Mouse (Mus musculus): ENCODE results near the gene Cd72. TPM values are rescaled to one million over a fixed set of nuclear protein-coding genes. Genes with fewer than 3 reads are reported as not detected.

Gene Cd72
- polyA plus RNA-seq, 1 experiment from 2014 or later = 2.9 TPM

DNA sequence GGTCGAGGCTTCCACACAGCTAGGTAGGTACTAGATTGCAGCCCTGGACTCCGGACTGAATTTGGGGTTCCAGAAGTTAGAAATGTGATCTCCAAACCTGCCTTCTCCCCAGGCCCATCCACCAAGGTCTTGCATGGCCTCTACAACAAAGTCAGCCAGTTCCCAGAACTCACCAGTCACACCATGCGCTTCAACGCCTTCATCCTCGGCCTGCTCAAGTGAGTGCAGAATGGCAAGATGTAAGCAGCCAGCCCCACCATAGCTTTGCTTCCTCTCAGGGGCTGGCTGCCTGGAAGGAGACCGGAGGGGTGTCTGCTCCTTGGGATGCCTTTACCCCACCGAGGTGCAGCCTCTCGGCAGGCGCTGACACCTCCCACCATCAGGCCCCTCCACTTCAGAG lies 30.4 kb downstream of the Cd72 start:
- Histone ChIP-seq H3K4me1 (peaks cover 34% of the 10 kb centered on the region), H3K27ac (replicated peaks) (no peak overlapping the region), H3K4me2 (replicated peaks) (no peak overlapping the region), H3K9ac (replicated peaks) (no peak overlapping the region), H3K27me3 (peaks cover 72% of the 10 kb centered on the region), H3K4me3 (no peak overlapping the region), H3K9me3 (no peaks in the 10 kb centered on the region), H3K36me3 (peaks cover 56% of the 10 kb centered on the region)
- no peak for ATAC-seq (ENCODE audit: low FRiP score, low read depth)
- 90% methylated on average over 9 of the region's 9 CpGs for WGBS

GRCm38 (mm10) chr4:43423267-43423934 lies 31.0 kb downstream of the Cd72 start:
- Histone ChIP-seq H3K9me3 (no peaks in the 10 kb centered on the region), H3K27ac (replicated peaks) (no peak overlapping the region), H3K4me2 (replicated peaks) (no peak overlapping the region), H3K4me3 (no peak overlapping the region), H3K4me1 (peaks cover 30% of the 10 kb centered on the region), H3K27me3 (peaks cover 66% of the 10 kb centered on the region), H3K36me3 (peaks cover 56% of the 10 kb centered on the region), H3K9ac (replicated peaks) (no peak overlapping the region)
- WGBS = 93% methylated on average over 20 of the region's 20 CpGs
- no peak for ATAC-seq (ENCODE audit: low FRiP score, low read depth)

- Histone ChIP-seq H3K4me2 (replicated peaks) (no peak overlapping the region), H3K36me3 (peaks cover 69% of the 10 kb centered on the region), H3K4me3 (no peak overlapping the region), H3K9ac (replicated peaks) (no peak overlapping the region), H3K9me3 (no peaks in the 10 kb centered on the region), H3K27ac (replicated peaks) (no peak overlapping the region), H3K27me3 (peaks cover 49% of the 10 kb centered on the region), H3K4me1 (peaks cover 20% of the 10 kb centered on the region)
- no peak for ATAC-seq (ENCODE audit: low FRiP score, low read depth)
- 83% methylated on average over 28 of the region's 28 CpGs for WGBS
Measured at GRCm38 (mm10) chr4:43421632-43422240, 32.7 kb downstream of the Cd72 start.

GRCm38 (mm10) chr4:43420305-43420704 lies 34.1 kb downstream of the Cd72 start:
- Histone ChIP-seq H3K9ac (replicated peaks) (no peak overlapping the region), H3K4me1 (peaks cover 11% of the 10 kb centered on the region), H3K36me3 (peaks cover 69% of the 10 kb centered on the region), H3K27me3 (peaks cover 35% of the 10 kb centered on the region), H3K4me2 (replicated peaks) (no peak overlapping the region), H3K9me3 (no peaks in the 10 kb centered on the region), H3K27ac (replicated peaks) (no peak overlapping the region), H3K4me3 (no peak overlapping the region)
- ATAC-seq (ENCODE audit: low FRiP score, low read depth) = no peak
- 6% methylated on average over 6 of the region's 6 CpGs for WGBS

DNA sequence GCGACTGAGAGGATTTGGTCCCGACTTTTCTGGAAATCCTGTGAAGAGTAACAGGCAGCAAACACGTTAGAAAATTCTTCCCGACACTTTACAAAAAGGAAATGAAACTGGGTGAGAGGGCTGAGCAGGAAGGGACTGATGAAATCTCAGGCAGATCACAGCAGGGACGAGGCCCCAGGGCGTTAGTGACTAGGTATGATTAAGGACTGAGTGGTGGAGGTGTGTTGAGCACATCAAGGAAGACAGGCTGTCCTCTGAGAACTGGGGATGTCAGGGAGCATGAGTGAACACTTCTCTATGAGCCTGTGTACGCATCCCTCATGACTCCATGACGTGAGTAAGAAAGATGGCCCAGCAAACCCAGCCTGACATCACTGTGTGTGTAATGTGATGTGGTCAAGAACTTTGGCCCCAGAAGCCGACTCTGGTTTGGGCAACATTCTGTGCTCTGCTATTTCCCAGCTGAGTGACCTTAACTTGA lies 34.6 kb downstream of the Cd72 start:
- peaks cover 69% of the 10 kb centered on the region for H3K36me3 ChIP-seq
- no peak overlapping the region for H3K27ac ChIP-seq (replicated peaks)
- 0 out of 2 replicates have a peak, but pooled peaks cover 7% of the 10 kb centered on the region for H3K4me1 ChIP-seq
- H3K9ac ChIP-seq (replicated peaks) = no peak overlapping the region
- no peaks in the 10 kb centered on the region for H3K9me3 ChIP-seq
- H3K27me3 ChIP-seq = peaks cover 30% of the 10 kb centered on the region
- H3K4me3 ChIP-seq = no peak overlapping the region
- no peak overlapping the region for H3K4me2 ChIP-seq (replicated peaks)
- ATAC-seq (ENCODE audit: low FRiP score, low read depth) = no peak
- 75% methylated on average over 9 of the region's 9 CpGs for WGBS

DNA sequence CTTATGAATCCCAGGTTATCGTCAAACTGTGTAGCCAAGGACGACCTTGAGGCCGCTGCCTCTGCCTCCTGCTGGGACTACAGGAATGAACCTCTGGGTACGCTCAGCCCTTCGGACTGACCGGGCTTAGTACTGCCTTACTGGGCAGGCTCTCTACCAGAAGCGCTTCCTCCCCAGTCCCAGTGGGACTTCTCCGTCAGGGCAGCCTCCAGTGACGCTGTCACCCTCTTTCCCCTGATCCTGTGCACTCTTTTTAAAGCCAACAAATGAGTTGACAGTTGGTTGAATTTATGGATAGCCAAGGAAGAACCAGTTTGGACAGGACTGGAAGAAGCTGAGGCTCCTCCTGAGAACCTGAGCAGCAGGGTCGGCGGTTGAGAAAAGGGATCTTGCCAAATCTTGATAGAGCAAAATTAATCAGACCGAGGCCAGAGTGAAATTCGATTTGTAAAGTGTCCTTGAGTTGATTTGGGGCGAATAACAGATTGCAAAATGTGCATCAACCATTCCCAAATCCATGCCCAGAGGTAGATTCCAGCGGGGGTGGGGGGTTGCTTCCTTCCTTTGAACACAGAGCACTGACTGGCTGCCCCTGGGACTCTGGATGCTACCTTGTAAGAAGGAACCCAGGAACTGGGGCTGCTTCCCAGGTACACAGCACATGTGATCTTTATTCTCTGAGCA lies 35.3 kb downstream of the Cd72 start:
- Histone ChIP-seq H3K4me3 (no peak overlapping the region), H3K27ac (replicated peaks) (no peak overlapping the region), H3K9me3 (no peaks in the 10 kb centered on the region), H3K4me1 (0 out of 2 replicates have a peak, but pooled peaks cover 7% of the 10 kb centered on the region), H3K9ac (replicated peaks) (no peak overlapping the region), H3K4me2 (replicated peaks) (no peak overlapping the region), H3K36me3 (peaks cover 69% of the 10 kb centered on the region), H3K27me3 (peaks cover 23% of the 10 kb centered on the region)
- 64% methylated on average over 15 of the region's 15 CpGs for WGBS
- no peak for ATAC-seq (ENCODE audit: low FRiP score, low read depth)

DNA sequence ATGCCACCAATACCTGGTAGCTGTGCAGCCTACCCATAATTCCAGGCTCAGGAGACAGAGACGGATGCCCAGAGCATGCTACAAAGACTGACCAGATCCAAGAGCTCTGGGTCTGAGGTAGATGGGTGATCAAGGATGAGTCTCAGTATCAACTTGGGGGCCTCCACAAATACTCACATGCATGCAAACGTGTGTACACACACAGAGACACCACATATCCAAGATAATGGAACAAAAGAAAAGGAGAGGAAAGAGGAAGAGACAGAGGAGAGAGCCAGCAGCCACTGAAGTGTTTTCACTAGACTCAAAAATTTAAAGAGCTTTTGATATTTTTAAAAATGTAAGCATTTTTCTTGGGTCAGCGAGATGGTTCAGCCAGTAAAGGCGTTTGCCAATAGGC lies 36.0 kb downstream of the Cd72 start:
- WGBS = 77% methylated on average over 4 of the region's 4 CpGs
- Histone ChIP-seq H3K9me3 (no peaks in the 10 kb centered on the region), H3K27me3 (peaks cover 16% of the 10 kb centered on the region), H3K27ac (replicated peaks) (no peak overlapping the region), H3K36me3 (peaks cover 65% of the 10 kb centered on the region), H3K9ac (replicated peaks) (no peak overlapping the region), H3K4me2 (replicated peaks) (no peak overlapping the region), H3K4me1 (0 out of 2 replicates have a peak, but pooled peaks cover 7% of the 10 kb centered on the region), H3K4me3 (no peak overlapping the region)
- ATAC-seq (ENCODE audit: low FRiP score, low read depth) = no peak

GRCm38 (mm10) chr4:43417269-43418062 lies 37.0 kb downstream of the Cd72 start:
- 81% methylated on average over 16 of the region's 16 CpGs for WGBS
- H3K36me3 ChIP-seq = peaks cover 55% of the 10 kb centered on the region
- H3K4me2 ChIP-seq (replicated peaks) = no peak overlapping the region
- H3K9me3 ChIP-seq = no peaks in the 10 kb centered on the region
- H3K4me1 ChIP-seq = 0 out of 2 replicates have a peak, but pooled peaks cover 7% of the 10 kb centered on the region
- H3K27ac ChIP-seq (replicated peaks) = no peak overlapping the region
- H3K4me3 ChIP-seq = no peak overlapping the region
- no peak overlapping the region for H3K9ac ChIP-seq (replicated peaks)
- peaks cover 6% of the 10 kb centered on the region; the same call in 1 of the 2 replicates for H3K27me3 ChIP-seq
- ATAC-seq (ENCODE audit: low FRiP score, low read depth) = no peak

DNA sequence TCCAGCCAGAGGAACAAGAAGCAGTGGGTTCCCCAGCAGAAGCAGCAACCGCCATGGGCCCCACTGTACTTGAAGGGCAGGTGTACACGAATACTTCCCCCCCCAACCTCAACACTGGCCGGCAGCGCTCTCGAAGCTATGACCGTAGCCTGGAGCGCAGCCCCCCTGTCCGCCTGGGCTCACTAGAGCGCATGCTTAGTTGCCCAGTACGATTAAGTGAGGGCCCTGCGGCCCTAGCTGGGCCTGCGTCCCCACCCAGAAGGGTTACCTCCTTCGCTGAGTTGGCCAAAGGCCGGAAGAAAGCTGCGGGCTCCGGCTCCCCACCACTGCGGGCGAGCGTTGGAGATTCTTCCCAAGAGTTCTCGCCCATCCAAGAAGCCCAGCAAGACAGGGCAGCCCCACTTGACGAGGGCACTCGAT lies 38.3 kb downstream of the Cd72 start:
- H3K4me1 ChIP-seq = 0 out of 2 replicates have a peak, but pooled peaks cover 7% of the 10 kb centered on the region
- no peaks in the 10 kb centered on the region for H3K9me3 ChIP-seq
- H3K4me3 ChIP-seq = no peak overlapping the region
- no peak overlapping the region for H3K9ac ChIP-seq (replicated peaks)
- peaks cover 43% of the 10 kb centered on the region for H3K36me3 ChIP-seq
- H3K4me2 ChIP-seq (replicated peaks) = no peak overlapping the region
- no peaks in the 10 kb centered on the region for H3K27me3 ChIP-seq
- no peak for ATAC-seq (ENCODE audit: low FRiP score, low read depth)
- WGBS = 95% methylated on average over 22 of the region's 22 CpGs
- no peak overlapping the region for H3K27ac ChIP-seq (replicated peaks)

- Histone ChIP-seq H3K4me3 (no peak overlapping the region), H3K9ac (replicated peaks) (no peak overlapping the region), H3K9me3 (no peaks in the 10 kb centered on the region), H3K4me1 (0 out of 2 replicates have a peak, but pooled peaks cover 7% of the 10 kb centered on the region), H3K4me2 (replicated peaks) (no peak overlapping the region), H3K27ac (replicated peaks) (no peak overlapping the region), H3K27me3 (no peaks in the 10 kb centered on the region), H3K36me3 (peaks cover 43% of the 10 kb centered on the region)
- WGBS = 93% methylated on average over 29 of the region's 29 CpGs
- ATAC-seq (ENCODE audit: low FRiP score, low read depth) = no peak
Measured at GRCm38 (mm10) chr4:43415221-43416070, 39.0 kb downstream of the Cd72 start.

DNA sequence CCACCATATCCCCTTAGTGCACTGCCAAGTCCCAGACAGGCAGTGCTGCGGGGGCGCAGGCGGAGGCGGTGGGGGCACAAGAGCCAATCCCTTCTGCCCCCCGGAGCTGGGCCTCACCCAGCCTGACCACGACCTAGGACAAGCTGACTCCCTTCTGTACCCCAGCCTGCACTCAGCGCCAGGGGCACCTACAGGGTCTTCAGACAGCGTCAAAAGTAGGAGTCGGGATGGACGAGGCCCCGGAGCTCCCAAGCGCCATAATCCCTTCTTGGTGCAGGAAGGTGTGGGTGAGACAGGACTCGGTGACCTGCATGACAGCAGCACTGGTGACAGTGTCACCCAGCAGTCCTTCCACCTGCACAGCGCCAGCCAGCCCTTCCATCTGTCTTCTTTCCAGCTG lies 39.7 kb downstream of the Cd72 start:
- Histone ChIP-seq H3K4me2 (replicated peaks) (no peak overlapping the region), H3K4me1 (0 out of 2 replicates have a peak, but pooled peaks cover 3% of the 10 kb centered on the region), H3K4me3 (no peak overlapping the region), H3K9me3 (no peaks in the 10 kb centered on the region), H3K27ac (replicated peaks) (no peak overlapping the region), H3K27me3 (no peaks in the 10 kb centered on the region), H3K9ac (replicated peaks) (no peak overlapping the region), H3K36me3 (peaks cover 43% of the 10 kb centered on the region)
- 94% methylated on average over 14 of the region's 14 CpGs for WGBS
- no peak for ATAC-seq (ENCODE audit: low FRiP score, low read depth)
